Mouse (Mus musculus): ENCODE data around the gene Mrgpra2a. TPM values are rescaled to one million over a fixed set of nuclear protein-coding genes. Genes with fewer than 3 reads are reported as not detected.
"Not testable (repeated sequence)": the region's sequence is repeated elsewhere in the genome, so short reads cannot be mapped to it uniquely, and the experiment has no call there.

Mrgpra2a gene
- not detected in 2 replicates for polyA plus RNA-seq (2012; ENCODE audit: insufficient read depth, low replicate concordance)

- H3K27me3 ChIP-seq (replicated peaks); H3K9me3 ChIP-seq; H3K4me1 ChIP-seq; H3K36me3 ChIP-seq (replicated peaks; ENCODE audit: low read length); H3K4me3 ChIP-seq (replicated peaks): not testable (repeated sequence)
These were observed at the start of gene Mrgpra2a for GRCm38 (mm10) chr7:47452015-47452414. Gene Mrgpra2a (minus strand): TSS chr7:47452139.

GRCm38 (mm10) chr7:47491266-47491665 is 39.3 kb upstream of the Mrgpra2a start:
- not testable (repeated sequence) for H3K36me3 ChIP-seq (replicated peaks; ENCODE audit: low read length); H3K9me3 ChIP-seq; H3K4me1 ChIP-seq; H3K4me3 ChIP-seq (replicated peaks); H3K27me3 ChIP-seq (replicated peaks)

GRCm38 (mm10) chr7:47489438-47489837 is 37.5 kb upstream of the Mrgpra2a start:
- H3K4me3 ChIP-seq (replicated peaks); H3K4me1 ChIP-seq; H3K27me3 ChIP-seq (replicated peaks); H3K9me3 ChIP-seq; H3K36me3 ChIP-seq (replicated peaks; ENCODE audit: low read length): not testable (repeated sequence)

DNA sequence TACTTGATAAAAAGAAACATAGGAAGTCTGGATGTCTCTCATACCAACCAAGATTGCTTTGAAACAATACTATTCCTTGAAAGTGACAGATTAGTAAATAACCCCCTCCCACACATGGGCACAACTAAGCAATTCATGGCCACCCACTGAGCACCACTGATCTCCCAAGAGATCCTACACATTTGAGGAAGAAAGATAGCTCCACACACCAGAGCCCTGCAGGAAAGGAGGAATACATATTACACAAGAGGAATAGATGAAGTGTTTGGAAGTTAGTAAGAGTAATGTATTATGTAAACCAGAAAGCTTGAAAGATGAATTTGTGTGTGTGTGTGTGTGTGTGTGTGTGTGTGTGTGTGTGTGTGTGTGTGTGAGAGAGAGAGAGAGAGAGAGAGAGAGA is 31.2 kb upstream of the Mrgpra2a start:
- H3K36me3 ChIP-seq (replicated peaks; ENCODE audit: low read length); H3K4me3 ChIP-seq (replicated peaks); H3K27me3 ChIP-seq (replicated peaks); H3K4me1 ChIP-seq; H3K9me3 ChIP-seq: not testable (repeated sequence)

DNA sequence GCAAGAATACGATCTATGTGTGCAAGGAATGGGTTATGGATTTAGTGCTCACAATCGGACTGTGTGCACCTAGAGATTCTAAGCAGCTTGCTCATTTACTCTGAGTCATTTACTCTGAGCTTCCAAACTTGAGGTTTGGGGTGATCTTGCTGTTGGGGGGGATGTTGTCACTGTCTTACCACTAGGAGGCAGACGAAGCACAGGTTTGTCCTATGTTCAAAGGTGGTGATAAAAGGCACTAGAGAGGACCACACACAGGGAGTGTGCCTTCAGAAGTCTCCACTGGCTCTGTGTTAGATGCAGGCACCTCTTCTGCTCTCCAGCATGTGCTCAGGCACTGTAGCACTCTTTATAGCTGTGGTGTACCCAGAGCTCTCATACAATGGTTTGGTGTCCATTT is 22.0 kb upstream of the Mrgpra2a start:
- not testable (repeated sequence) for H3K4me3 ChIP-seq (replicated peaks); H3K4me1 ChIP-seq; H3K9me3 ChIP-seq; H3K36me3 ChIP-seq (replicated peaks; ENCODE audit: low read length); H3K27me3 ChIP-seq (replicated peaks)

- H3K4me3 ChIP-seq (replicated peaks); H3K9me3 ChIP-seq; H3K36me3 ChIP-seq (replicated peaks; ENCODE audit: low read length); H3K4me1 ChIP-seq; H3K27me3 ChIP-seq (replicated peaks): not testable (repeated sequence)
These were observed 13.5 kb upstream of the Mrgpra2a start for GRCm38 (mm10) chr7:47465278-47465981.

- not testable (repeated sequence) for H3K4me1 ChIP-seq; H3K9me3 ChIP-seq; H3K4me3 ChIP-seq (replicated peaks); H3K27me3 ChIP-seq (replicated peaks); H3K36me3 ChIP-seq (replicated peaks; ENCODE audit: low read length)
These were observed 6.2 kb downstream of the Mrgpra2a start for GRCm38 (mm10) chr7:47445729-47446128.

DNA sequence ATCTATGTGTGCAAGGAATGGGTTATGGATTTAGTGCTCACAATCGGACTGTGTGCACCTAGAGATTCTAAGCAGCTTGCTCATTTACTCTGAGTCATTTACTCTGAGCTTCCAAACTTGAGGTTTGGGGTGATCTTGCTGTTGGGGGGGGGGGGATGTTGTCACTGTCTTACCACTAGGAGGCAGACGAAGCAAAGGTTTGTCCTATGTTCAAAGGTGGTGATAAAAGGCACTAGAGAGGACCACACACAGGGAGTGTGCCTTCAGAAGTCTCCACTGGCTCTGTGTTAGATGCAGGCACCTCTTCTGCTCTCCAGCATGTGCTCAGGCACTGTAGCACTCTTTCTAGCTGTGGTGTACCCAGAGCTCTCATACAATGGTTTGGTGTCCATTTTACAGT is 15.5 kb downstream of the Mrgpra2a start:
- not testable (repeated sequence) for H3K4me1 ChIP-seq; H3K4me3 ChIP-seq (replicated peaks); H3K27me3 ChIP-seq (replicated peaks); H3K36me3 ChIP-seq (replicated peaks; ENCODE audit: low read length); H3K9me3 ChIP-seq

DNA sequence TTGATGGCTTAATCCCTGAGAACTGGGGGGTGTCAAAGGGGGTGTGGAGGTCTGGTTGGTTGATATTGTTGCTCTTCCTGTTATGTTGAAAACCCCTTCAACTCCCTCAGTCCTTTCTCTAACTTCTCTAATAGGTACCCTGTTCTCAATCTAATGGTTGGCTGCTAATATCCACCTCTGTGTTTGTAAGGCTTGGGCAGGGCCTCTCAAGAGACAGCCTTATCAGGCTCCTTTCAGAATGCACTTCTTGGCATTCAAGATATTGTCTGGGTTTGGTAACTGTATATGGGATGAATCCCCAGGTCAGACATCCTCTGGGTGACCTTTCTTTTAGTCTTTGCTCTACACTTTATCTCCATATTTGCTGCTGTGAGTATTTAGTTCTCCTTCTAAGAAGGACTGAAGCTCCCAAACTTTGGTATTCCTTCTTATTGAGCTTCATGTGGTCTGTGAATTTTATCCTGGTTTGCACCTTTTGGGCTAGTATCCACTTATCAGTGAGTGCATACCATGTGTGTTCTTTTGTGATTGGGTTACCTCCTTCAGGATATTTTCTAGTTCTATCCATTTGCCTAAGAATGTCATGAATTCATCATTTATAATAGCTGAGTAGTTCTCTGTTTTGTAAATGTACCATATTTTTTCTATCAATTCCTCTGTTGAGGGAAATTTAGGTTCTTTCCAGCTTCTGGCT is 24.0 kb downstream of the Mrgpra2a start:
- H3K36me3 ChIP-seq (replicated peaks; ENCODE audit: low read length); H3K9me3 ChIP-seq; H3K4me1 ChIP-seq; H3K4me3 ChIP-seq (replicated peaks); H3K27me3 ChIP-seq (replicated peaks): not testable (repeated sequence)

GRCm38 (mm10) chr7:47410602-47411001 is 41.3 kb downstream of the Mrgpra2a start:
- H3K27me3 ChIP-seq (replicated peaks), result no peaks in the 10 kb centered on the region
- no peaks in the 10 kb centered on the region for H3K9me3 ChIP-seq
- H3K36me3 ChIP-seq (replicated peaks; ENCODE audit: low read length), result no peaks in the 10 kb centered on the region
- no peak overlapping the region for H3K4me3 ChIP-seq (replicated peaks)
- peaks cover 11% of the 10 kb centered on the region for H3K4me1 ChIP-seq
- TF ChIP-seq GATA1 (IDR thresholded peaks at IDR 0.05; ENCODE audit: borderline replicate concordance, low read length), result no peak
- TF ChIP-seq FLI1 (IDR thresholded peaks at IDR 0.05; ENCODE audit: low read length), result no peak

DNA sequence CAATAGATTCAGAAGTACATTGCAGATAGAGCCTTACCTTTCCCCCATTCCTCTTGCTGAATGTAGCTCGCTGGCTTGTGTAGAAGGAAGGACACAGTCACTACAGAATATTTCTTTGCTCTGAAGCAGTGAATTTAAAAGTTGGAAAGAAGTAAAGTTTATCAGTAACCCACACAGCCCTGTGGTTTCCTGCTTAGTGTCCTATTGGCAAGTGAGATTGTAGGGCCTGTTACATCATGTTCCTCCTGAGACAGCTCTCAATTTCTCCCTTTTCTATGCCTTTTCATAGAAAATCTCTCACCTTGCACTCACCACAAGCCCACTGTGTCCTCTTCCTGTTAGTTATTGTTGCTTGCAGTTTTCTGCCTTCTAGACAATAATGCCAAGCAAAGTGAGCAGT is 42.4 kb downstream of the Mrgpra2a start:
- H3K27me3 ChIP-seq (replicated peaks), result no peaks in the 10 kb centered on the region
- H3K36me3 ChIP-seq (replicated peaks; ENCODE audit: low read length), result no peaks in the 10 kb centered on the region
- H3K4me3 ChIP-seq (replicated peaks), result no peak overlapping the region
- no peaks in the 10 kb centered on the region for H3K9me3 ChIP-seq
- H3K4me1 ChIP-seq, result peaks cover 11% of the 10 kb centered on the region
- TF ChIP-seq FLI1 (IDR thresholded peaks at IDR 0.05; ENCODE audit: low read length) (no peak), GATA1 (IDR thresholded peaks at IDR 0.05; ENCODE audit: borderline replicate concordance, low read length) (no peak)

- Histone ChIP-seq H3K4me3 (replicated peaks) (no peak overlapping the region), H3K27me3 (replicated peaks) (no peaks in the 10 kb centered on the region), H3K4me1 (no peaks in the 10 kb centered on the region), H3K36me3 (replicated peaks; ENCODE audit: low read length) (no peaks in the 10 kb centered on the region), H3K9me3 (no peaks in the 10 kb centered on the region)
- TF ChIP-seq GATA1 (IDR thresholded peaks at IDR 0.05; ENCODE audit: borderline replicate concordance, low read length) (no peak), FLI1 (IDR thresholded peaks at IDR 0.05; ENCODE audit: low read length) (no peak)
These were observed 50.8 kb downstream of the Mrgpra2a start for GRCm38 (mm10) chr7:47401125-47401524.

Other genes with a start within 250 kb of the Mrgpra2a start
- gene Mrgpra6, start 247.2 kb downstream of the Mrgpra2a start, polyA plus RNA-seq (2012; ENCODE audit: insufficient read depth, low replicate concordance), result not detected in 2 replicates
- gene Mrgpra9, start 199.3 kb downstream of the Mrgpra2a start, polyA plus RNA-seq (2012; ENCODE audit: insufficient read depth, low replicate concordance), result not detected in 2 replicates
- not detected in 2 replicates for gene Mrgpra1, start 97.9 kb downstream of the Mrgpra2a start, polyA plus RNA-seq (2012; ENCODE audit: insufficient read depth, low replicate concordance)
- 2.9 TPM in 1 of 2 replicates, not detected in the other for gene Mrgpra2b, start 76.7 kb upstream of the Mrgpra2a start, polyA plus RNA-seq (2012; ENCODE audit: insufficient read depth, low replicate concordance)
- gene Mrgpra3, start 149.2 kb upstream of the Mrgpra2a start, polyA plus RNA-seq (2012; ENCODE audit: insufficient read depth, low replicate concordance), result not detected in 2 replicates